Mouse (Mus musculus) liver, embryonic 16.5 days (tissue): Measurements from ENCODE around the gene Macrod2. TPM values are rescaled to one million over a fixed set of nuclear protein-coding genes. Genes with fewer than 3 reads are reported as not detected.

Experiments used
- ATAC-seq: fragments of 200-750 bp; cut with Nextera tagmentation; 2 replicates; pipeline ENCODE4 v1.8.0; 2017; ENCODE audit warnings: low read depth, mild to moderate bottlenecking, moderate number of reproducible peaks, moderate library complexity
- H3K27ac ChIP-seq: fragments of 300-500 bp; sonication (generic); 2 replicates; pipeline ENCODE4 v1.5.1; 2014; ENCODE audit warnings: mild to moderate bottlenecking, low read length
- H3K27me3 ChIP-seq: fragments of 300-500 bp; sonication (generic); 2 replicates; pipeline ENCODE4 v1.6.1; 2014; ENCODE audit warnings: low read depth, low read length, mixed read lengths; ENCODE audit not compliant: control insufficient read depth, insufficient read depth
- H3K36me3 ChIP-seq: fragments of 300-500 bp; sonication (generic); 2 replicates; pipeline ENCODE4 v1.6.1; 2014; ENCODE audit warnings: mild to moderate bottlenecking; ENCODE audit not compliant: control insufficient read depth, insufficient read depth
- H3K4me1 ChIP-seq: fragments of 300-500 bp; sonication (generic); 2 replicates; pipeline ENCODE4 v1.6.1; 2014; ENCODE audit warnings: low read depth, low read length, mixed read lengths; ENCODE audit not compliant: control insufficient read depth
- H3K4me2 ChIP-seq: fragments of 300-500 bp; sonication (generic); 2 replicates; pipeline ENCODE4 v1.6.1; 2014; ENCODE audit warnings: low read depth, low read length, mixed read lengths
- H3K4me3 ChIP-seq: fragments of 300-500 bp; sonication (generic); 2 replicates; pipeline ENCODE4 v1.5.1; 2014; ENCODE audit warnings: low read depth, mild to moderate bottlenecking, low read length
- H3K9ac ChIP-seq: fragments of 300-500 bp; sonication (generic); 2 replicates; pipeline ENCODE4 v1.6.1; 2014; ENCODE audit warnings: low read depth, low read length
- H3K9me3 ChIP-seq: fragments of 300-500 bp; sonication (generic); replicated peaks from 2 replicates; pipeline ENCODE4 v1.6.1; 2016; ENCODE audit warnings: low read length; ENCODE audit not compliant: control insufficient read depth
- WGBS: fragments of 180-500 bp; shearing (Covaris S2); extraction: QIAGEN DNeasy Blood & Tissue Kit; methylation state at CpG from one replicate; pipeline ENCODE4 v1.1.7; 2014; ENCODE audit not compliant: insufficient replicate concordance; 5-methylcytosine and 5-hydroxymethylcytosine counted together
- polyA plus RNA-seq: library from polyadenylated mRNA; unstranded; fragments of >200 nt; fragmentation: Nextera tagmentation; extraction: Ambion mirVana; gene quantifications from 2 replicates; pipeline ENCODE4 v1.2.1, GENCODE M21; 2015

The Macrod2 gene
- polyA plus RNA-seq, 1 experiment from 2014 or later: 5.5 TPM

DNA sequence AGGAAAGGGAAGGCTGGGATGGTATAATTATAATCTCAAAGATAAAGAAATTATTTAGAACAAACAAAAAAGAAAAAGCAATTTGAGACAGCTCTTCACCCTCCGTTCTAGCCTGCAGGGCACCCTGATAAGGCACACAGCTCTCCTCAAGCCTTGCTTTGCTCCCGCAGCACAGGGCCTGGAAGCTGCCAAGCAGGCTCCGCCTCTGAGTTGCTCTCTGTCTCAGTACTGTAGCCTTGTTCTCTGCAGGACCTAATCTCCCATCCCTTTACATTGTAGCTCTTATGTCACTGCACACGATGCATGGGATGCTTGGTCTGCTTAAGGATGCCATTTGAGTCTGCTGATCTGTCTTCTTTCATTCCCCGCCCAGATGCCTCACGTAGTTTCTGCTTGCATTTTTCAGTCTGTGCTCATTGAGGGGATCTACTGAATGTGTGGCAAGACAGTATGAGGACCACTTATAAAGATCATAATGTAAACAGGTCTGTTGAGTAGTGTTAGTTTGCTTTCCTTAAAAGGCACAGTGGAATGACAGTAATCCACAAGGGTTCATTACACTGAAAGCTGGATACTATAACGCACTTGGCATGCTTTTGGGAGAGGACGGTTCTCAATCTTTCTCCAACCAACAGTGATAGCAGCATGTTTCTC is 380.5 kb downstream of the Macrod2 start:
- H3K27me3 ChIP-seq: no peaks in the 10 kb centered on the region
- WGBS: 56% methylated on average over 8 of the region's 8 CpGs
- no peak overlapping the region for H3K27ac ChIP-seq
- no peak overlapping the region for H3K4me2 ChIP-seq
- ATAC-seq: no peak
- no peak overlapping the region for H3K9ac ChIP-seq
- no peak overlapping the region for H3K4me3 ChIP-seq
- H3K4me1 ChIP-seq: no peaks in the 10 kb centered on the region; the same call in 1 of the 2 replicates
- no peaks in the 10 kb centered on the region for H3K9me3 ChIP-seq
- no peaks in the 10 kb centered on the region for H3K36me3 ChIP-seq

DNA sequence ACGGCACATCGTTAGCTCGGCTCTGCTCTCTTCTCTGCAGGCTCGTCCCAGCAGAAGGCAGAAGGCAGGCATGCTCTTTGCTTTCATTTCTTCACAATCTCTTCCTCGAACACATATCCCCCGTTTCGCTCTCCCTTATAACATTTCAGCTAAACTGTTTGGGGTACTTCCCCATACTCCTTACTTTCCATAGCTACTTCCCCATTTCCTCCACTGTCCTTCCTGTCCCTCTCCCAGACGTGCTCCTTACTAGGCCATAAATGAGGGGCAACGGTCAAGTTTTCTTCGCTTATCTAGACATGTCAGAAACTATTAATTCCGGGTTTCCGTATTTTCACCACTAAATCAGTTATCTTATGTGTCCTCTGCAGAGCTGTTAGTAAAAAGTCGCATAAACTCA is 383.1 kb downstream of the Macrod2 start:
- Histone ChIP-seq H3K27ac (no peak overlapping the region), H3K4me3 (no peak overlapping the region), H3K36me3 (no peaks in the 10 kb centered on the region), H3K9ac (no peak overlapping the region), H3K9me3 (no peaks in the 10 kb centered on the region), H3K4me2 (no peak overlapping the region), H3K4me1 (no peaks in the 10 kb centered on the region), H3K27me3 (no peaks in the 10 kb centered on the region)
- peak; percentile 16; the same call in 1 of the 2 replicates for ATAC-seq
- WGBS: 31% methylated on average over 13 of the region's 13 CpGs

DNA sequence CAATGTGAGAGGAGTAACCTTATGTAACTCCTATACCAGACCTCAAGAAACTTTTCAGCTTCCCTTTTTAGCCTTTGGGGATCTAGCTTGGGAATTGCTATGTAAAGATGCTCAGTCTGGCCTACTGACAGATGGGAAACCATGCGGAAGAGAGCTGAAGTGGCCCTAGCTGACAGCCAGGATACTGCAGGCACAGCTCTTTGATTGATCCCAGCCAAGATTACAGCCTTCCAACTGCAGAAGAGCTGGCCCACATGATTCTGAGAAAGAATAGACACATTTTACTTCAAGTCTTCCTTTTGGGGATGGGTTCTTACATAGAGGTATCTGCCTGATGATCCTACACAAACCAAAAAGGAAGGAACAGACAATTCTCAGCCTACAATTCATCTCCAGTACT is 387.9 kb downstream of the Macrod2 start:
- Histone ChIP-seq H3K4me2 (no peak overlapping the region), H3K4me1 (no peaks in the 10 kb centered on the region), H3K36me3 (no peaks in the 10 kb centered on the region), H3K27ac (no peak overlapping the region), H3K9me3 (no peaks in the 10 kb centered on the region), H3K27me3 (no peaks in the 10 kb centered on the region), H3K9ac (no peak overlapping the region), H3K4me3 (no peak overlapping the region)
- ATAC-seq: no peak
- WGBS: 43% methylated on average over 1 of the region's 1 CpGs

DNA sequence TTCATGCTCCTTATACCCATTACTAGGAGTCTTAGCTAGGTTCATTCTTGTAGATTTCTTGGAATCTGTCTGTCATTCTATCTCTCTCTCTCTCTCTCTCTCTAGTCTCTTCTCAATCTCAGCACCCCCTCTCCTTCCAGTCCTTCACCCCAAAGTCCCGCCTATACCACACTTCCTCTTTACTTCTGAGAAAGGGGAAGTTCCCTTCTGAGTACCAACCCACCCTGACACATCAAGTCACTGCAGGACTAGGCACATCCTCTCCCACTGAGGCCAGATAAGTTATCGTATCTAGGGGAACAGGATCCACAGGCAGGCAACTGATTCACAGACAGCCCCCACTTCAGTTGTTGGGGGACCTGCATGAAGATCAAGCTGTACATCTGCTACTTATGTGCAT is 389.5 kb downstream of the Macrod2 start:
- Histone ChIP-seq H3K9ac (no peak overlapping the region), H3K27ac (no peak overlapping the region), H3K9me3 (no peaks in the 10 kb centered on the region), H3K4me2 (no peak overlapping the region), H3K4me1 (no peaks in the 10 kb centered on the region), H3K27me3 (no peaks in the 10 kb centered on the region), H3K36me3 (no peaks in the 10 kb centered on the region), H3K4me3 (no peak overlapping the region)
- peak; percentile 65 for ATAC-seq
- WGBS: 13% methylated on average over 2 of the region's 2 CpGs

DNA sequence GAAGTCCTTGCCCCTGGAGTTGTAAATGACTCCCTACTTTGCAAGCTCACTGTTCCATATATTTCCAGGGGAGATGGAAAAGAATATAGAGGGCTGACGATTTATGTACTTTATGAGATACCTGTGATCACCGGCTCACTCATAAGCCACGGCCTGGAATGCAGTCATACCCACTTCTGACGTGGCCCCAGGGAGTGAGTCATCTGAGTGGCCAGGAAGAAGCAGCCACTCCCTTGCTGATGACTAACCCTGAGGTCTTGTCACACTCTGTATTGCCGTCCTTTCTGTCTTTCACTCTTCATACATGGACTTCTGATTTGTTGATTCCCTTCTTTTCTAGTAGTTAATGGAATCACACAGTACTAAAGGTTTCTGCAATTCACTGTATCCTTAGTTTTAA is 395.3 kb downstream of the Macrod2 start:
- Histone ChIP-seq H3K4me1 (no peaks in the 10 kb centered on the region), H3K27me3 (no peaks in the 10 kb centered on the region), H3K9me3 (no peaks in the 10 kb centered on the region), H3K4me2 (no peak overlapping the region), H3K4me3 (no peak overlapping the region), H3K27ac (no peak overlapping the region), H3K36me3 (no peaks in the 10 kb centered on the region), H3K9ac (no peak overlapping the region)
- ATAC-seq: no peak
- WGBS: 33% methylated on average over 5 of the region's 5 CpGs

DNA sequence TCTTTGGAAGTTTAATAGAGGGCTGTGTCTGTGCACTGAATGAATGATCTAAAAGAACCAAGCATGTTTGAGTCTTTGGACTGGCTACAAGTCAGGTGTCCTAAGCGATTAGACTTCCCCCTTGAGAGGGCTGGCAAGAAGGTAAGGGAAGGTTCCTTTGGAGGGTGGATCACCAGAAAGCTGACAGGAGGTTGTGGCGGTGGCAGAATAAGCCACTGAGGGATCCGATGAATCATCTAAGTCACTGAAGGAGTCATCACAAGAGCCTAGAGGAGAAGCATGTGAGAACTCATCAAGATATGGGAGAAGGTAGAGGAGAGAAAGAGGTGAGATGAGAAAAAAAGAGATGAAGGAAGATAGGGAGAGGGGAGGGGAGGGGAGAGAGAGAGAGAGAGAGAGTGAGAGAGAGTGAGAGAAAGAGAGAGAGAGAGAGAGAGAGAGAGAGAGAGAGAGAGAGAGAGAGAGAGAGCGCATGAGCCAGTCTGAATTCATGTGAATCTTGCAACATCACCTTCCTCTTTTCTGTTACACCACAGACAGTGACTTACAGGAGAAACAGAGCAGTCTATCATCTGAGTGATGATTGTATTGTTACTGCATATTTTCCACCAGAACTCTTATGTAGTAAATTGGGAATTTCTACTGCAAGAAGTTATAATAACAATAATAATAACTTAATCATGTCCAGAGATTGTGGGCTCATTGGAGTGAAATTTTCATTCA is 398.9 kb downstream of the Macrod2 start:
- H3K4me1 ChIP-seq: no peaks in the 10 kb centered on the region
- H3K4me2 ChIP-seq: no peak overlapping the region
- H3K27me3 ChIP-seq: no peaks in the 10 kb centered on the region
- H3K4me3 ChIP-seq: no peak overlapping the region
- H3K9ac ChIP-seq: no peak overlapping the region
- WGBS: 33% methylated on average over 4 of the region's 4 CpGs
- H3K9me3 ChIP-seq: no peaks in the 10 kb centered on the region
- no peaks in the 10 kb centered on the region for H3K36me3 ChIP-seq
- no peak overlapping the region for H3K27ac ChIP-seq
- peak; percentile 24; the same call in 1 of the 2 replicates for ATAC-seq

DNA sequence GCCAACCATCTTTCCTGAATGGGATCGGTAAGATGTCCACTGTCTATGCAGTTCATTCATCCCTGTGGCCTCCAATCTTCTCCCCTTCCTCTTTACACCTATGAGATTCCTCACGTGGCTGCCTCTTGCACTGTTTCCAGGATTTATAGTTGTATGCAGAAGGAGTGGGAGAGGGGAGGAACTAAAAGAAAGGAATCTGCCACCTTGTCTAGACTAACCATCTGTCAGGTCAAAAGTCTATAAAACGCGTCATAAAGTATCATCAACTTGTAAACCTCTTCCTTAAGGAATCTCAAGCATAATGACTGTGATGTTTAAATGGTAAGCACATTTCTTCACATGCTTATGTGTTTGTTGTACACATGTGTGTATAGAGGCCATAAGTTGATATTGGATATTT is 416.6 kb downstream of the Macrod2 start:
- H3K27ac ChIP-seq: no peak overlapping the region
- H3K9me3 ChIP-seq: no peaks in the 10 kb centered on the region
- H3K4me1 ChIP-seq: no peaks in the 10 kb centered on the region
- WGBS: 62% methylated on average over 4 of the region's 4 CpGs
- H3K4me3 ChIP-seq: no peak overlapping the region
- H3K9ac ChIP-seq: no peak overlapping the region
- no peak overlapping the region for H3K4me2 ChIP-seq
- no peaks in the 10 kb centered on the region for H3K36me3 ChIP-seq
- H3K27me3 ChIP-seq: no peaks in the 10 kb centered on the region
- no peak for ATAC-seq

DNA sequence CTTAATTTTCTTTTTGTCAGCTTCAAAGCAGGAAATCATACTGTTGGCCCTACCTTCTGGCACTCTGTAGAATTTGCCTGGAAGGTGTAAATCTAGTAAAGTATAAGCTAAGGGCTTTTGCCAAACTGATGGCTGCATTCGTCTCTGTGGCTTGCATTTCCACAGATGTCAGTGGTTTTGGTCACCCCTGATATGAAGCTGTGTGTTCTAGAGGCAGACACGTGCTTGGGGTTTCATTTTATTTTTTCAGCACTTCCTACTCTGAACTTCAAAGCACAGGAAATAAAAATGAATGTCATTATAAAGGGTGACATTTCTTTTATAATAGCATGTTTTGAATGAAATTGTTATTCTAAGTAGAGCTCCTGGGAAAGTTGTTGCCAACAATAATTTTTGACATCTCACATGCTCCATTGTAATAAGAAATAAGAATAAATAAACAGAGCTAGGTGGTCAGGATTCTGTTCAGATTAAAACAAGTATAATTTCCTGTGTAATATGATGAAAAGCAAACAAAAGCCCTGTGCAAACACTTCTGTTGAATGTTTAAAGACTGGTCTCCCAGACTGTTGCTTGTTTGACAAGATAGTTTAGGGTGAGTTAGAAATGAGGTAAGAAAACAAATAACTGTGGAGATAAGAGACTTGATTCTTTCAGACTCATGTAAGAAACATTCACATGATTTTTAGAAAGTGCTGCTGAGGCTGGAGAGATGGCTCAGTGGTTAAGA is 424.4 kb downstream of the Macrod2 start:
- Histone ChIP-seq H3K27me3 (no peaks in the 10 kb centered on the region), H3K4me1 (no peaks in the 10 kb centered on the region), H3K9me3 (no peaks in the 10 kb centered on the region), H3K27ac (no peak overlapping the region), H3K4me2 (no peak overlapping the region), H3K9ac (no peak overlapping the region), H3K36me3 (no peaks in the 10 kb centered on the region), H3K4me3 (no peak overlapping the region)
- 12% methylated on average over 2 of the region's 2 CpGs for WGBS
- no peak for ATAC-seq

DNA sequence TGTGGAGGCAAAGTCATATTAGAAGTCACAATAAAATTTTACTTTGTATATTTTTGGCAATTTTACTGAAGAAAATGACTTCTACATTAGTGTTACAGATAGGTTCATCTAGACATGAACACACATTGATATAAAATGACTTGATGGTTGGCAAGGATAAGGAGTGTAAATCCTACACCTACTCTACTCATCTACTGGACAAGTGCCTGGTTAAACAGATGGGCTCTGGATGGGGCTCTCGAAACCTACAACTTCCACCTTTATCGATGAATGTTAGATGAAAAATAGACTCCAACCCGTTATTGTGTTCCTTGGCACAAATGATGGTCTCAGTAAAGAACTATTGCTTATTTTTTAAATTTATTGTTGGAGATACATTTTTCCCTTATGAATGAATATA is 427.3 kb downstream of the Macrod2 start:
- Histone ChIP-seq H3K9ac (no peak overlapping the region), H3K4me1 (no peaks in the 10 kb centered on the region), H3K27ac (no peak overlapping the region), H3K4me3 (no peak overlapping the region), H3K4me2 (no peak overlapping the region), H3K27me3 (no peaks in the 10 kb centered on the region), H3K36me3 (no peaks in the 10 kb centered on the region), H3K9me3 (no peaks in the 10 kb centered on the region)
- 77% methylated on average over 3 of the region's 3 CpGs for WGBS
- no peak for ATAC-seq
